Mouse (Mus musculus): ENCODE data around the gene Podxl. TPM values are rescaled to one million over a fixed set of nuclear protein-coding genes. Genes with fewer than 3 reads are reported as not detected.
"Not testable (repeated sequence)": the region's sequence is repeated elsewhere in the genome, so short reads cannot be mapped to it uniquely, and the experiment has no call there.

Podxl gene
- polyA plus RNA-seq, 1 experiment from 2014 or later: 16.3 TPM

DNA sequence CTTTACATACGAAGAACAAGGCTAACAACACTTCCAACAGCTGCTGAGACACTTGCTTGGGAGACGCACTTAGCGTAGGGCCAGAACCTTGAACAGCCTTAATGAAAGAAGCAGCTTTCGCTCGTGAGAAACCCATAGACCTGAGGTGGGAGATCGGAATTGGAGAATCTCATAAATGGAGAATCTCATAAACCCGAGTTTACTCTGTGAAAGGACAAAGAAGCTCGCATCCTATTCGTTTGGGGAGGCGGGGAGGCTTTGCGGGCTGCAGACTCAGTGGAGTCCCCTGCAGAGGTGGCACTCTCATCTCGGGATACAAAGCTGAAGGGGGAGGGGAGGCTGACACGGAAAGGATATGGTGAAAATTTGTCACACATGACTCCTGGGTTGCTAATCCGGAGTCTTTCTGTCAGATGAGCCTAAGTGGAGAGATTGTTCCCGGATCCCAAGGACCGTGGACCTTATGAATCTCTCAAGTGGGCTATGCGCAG is 1.2 kb upstream of the Podxl start:
- no peak for ATAC-seq (ENCODE audit: insufficient number of reproducible peaks, insufficient read depth, low FRiP score, low read depth)
- no peaks in the 10 kb centered on the region for H3K9me3 ChIP-seq (ENCODE audit: control insufficient read depth, low read length)
- peak overlapping the region; percentile 10 to 61 for H3K4me3 ChIP-seq (ENCODE audit: control insufficient read depth in 1 of 2, insufficient read depth in 1 of 2, low read depth in 1 of 2, low read length in 2 of 2)
- H3K27ac ChIP-seq (replicated peaks in 1 of 2; ENCODE audit: control insufficient read depth in 1 of 2, insufficient read depth in 1 of 2, low read depth in 2 of 2, low read length in 2 of 2): no peak overlapping the region
- H3K4me1 ChIP-seq (ENCODE audit: control insufficient read depth in 2 of 2, insufficient read depth in 2 of 2, low read length in 2 of 2): peaks cover 7 to 18% of the 10 kb centered on the region in 2 experiments; a peak in 1 of 4 replicates
- WGBS: 6% methylated on average over 17 of the region's 17 CpGs
- H3K4me2 ChIP-seq (ENCODE audit: low read length): peak overlapping the region; percentile 89
- no peaks in the 10 kb centered on the region for H3K27me3 ChIP-seq (ENCODE audit: control insufficient read depth, insufficient read depth, low read length)
- H3K36me3 ChIP-seq (ENCODE audit: control insufficient read depth, insufficient read depth, low read length): no peaks in the 10 kb centered on the region
- H3K9ac ChIP-seq (ENCODE audit: low read length): peak overlapping the region; percentile 27

DNA sequence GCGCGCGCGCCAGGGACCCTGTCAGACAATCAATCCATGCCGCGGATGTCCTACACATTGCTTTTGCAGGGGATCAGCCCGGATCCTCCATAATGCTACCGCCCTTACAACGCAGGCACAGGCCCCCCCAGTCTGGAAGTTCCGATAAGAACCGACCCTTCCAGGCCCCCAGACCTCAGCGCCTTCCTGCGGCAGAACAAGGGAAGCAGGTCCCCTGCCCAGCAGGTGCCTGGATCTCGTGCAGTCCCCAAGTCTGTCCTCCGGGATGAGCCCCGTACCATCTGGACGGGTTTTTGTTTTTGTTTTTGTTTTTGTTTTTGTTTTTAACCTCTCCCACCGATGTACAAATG is 376 bp upstream of the Podxl start:
- H3K4me3 ChIP-seq (ENCODE audit: control insufficient read depth in 1 of 2, insufficient read depth in 1 of 2, low read depth in 1 of 2, low read length in 2 of 2): peak overlapping the region; percentile 61 to 90
- peak overlapping the region; percentile 89 for H3K4me2 ChIP-seq (ENCODE audit: low read length)
- no peaks in the 10 kb centered on the region for H3K36me3 ChIP-seq (ENCODE audit: control insufficient read depth, insufficient read depth, low read length)
- WGBS: under 1% methylated on average over 18 of the region's 18 CpGs
- peak overlapping the region in 1 of 2 experiments; percentile 67; a peak in 2 of 4 replicates for H3K27ac ChIP-seq (replicated peaks in 1 of 2; ENCODE audit: control insufficient read depth in 1 of 2, insufficient read depth in 1 of 2, low read depth in 2 of 2, low read length in 2 of 2)
- H3K4me1 ChIP-seq (ENCODE audit: control insufficient read depth in 2 of 2, insufficient read depth in 2 of 2, low read length in 2 of 2): peaks cover 7 to 18% of the 10 kb centered on the region in 2 experiments; a peak in 2 of 4 replicates
- peak overlapping the region; percentile 76 for H3K9ac ChIP-seq (ENCODE audit: low read length)
- no peaks in the 10 kb centered on the region for H3K27me3 ChIP-seq (ENCODE audit: control insufficient read depth, insufficient read depth, low read length)
- no peaks in the 10 kb centered on the region for H3K9me3 ChIP-seq (ENCODE audit: control insufficient read depth, low read length)
- peak; percentile 17; the same call in 1 of the 2 replicates for ATAC-seq (ENCODE audit: insufficient number of reproducible peaks, insufficient read depth, low FRiP score, low read depth)

DNA sequence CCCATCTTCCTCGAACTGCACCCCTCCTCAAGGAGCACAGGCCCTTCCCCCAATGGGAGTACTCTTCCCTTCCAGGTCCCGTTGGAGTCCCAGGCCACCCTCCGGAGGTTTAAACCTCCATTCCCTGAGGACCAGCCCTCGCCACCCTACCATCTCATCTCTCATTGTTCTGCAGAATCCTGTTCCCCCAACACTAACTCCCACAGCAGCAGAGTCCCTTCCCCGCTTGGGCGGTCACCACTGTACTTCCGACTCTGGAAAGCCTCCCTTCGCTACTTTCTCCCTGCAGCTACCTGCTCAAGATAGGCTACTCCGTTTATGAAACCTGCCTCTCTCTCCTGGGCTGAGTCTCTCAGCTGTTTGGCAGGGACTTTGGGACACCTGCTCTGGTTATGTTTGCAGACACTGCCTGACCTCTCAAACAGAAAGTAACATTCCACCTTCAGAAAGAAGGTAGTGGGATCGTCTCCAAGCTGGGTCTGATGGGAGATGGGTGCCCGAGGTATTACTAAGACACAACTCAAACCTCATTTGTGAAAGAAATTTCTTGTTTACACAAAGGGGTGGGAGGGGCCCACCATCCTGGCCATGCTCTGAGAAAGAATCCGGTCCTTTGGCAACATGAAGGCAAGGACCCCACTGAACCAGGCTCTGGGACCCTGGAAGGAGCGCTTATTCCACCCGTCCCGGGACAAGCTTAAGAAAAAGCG is 1.3 kb downstream of the Podxl start:
- no peaks in the 10 kb centered on the region for H3K9me3 ChIP-seq (ENCODE audit: control insufficient read depth, low read length)
- H3K27ac ChIP-seq (replicated peaks in 1 of 2; ENCODE audit: control insufficient read depth in 1 of 2, insufficient read depth in 1 of 2, low read depth in 2 of 2, low read length in 2 of 2): 0 out of 4 replicates have a peak overlapping the region, but pooled peaks of 1 of the 2 experiments have one; percentile 59
- no peak for ATAC-seq (ENCODE audit: insufficient number of reproducible peaks, insufficient read depth, low FRiP score, low read depth)

DNA sequence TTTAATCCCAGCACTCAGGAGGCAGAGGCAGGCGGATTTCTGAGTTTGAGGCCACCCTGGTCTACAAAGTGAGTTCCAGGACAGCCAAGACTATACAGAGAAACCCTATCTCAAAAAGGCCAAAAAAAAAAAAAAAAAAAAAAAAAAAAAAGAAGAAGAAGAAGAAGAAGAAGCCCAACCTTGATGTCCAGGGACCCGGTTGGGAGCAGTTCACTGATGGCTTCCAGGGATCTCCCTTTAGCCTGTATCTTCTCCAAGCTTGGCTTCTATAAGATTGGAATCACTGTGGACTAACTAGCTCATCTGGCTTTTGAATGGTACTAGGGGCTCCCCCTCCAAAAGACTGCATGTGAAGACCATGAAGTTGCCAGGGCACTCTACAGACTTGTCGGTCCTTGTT is 1.8 kb downstream of the Podxl start:
- Histone ChIP-seq H3K9ac (ENCODE audit: low read length) (peak overlapping the region; percentile 76; the same call in 1 of the 2 replicates), H3K4me3 (ENCODE audit: control insufficient read depth in 1 of 2, insufficient read depth in 1 of 2, low read depth in 1 of 2, low read length in 2 of 2) (peak overlapping the region; percentile 61 to 90), H3K4me2 (ENCODE audit: low read length) (peak overlapping the region; percentile 89), H3K4me1 (ENCODE audit: control insufficient read depth in 2 of 2, insufficient read depth in 2 of 2, low read length in 2 of 2) (peaks cover 7 to 13% of the 10 kb centered on the region in 2 experiments; a peak in 2 of 4 replicates)
- WGBS: 41% methylated on average over 3 of the region's 3 CpGs
- H3K27ac ChIP-seq (replicated peaks in 1 of 2; ENCODE audit: control insufficient read depth in 1 of 2, insufficient read depth in 1 of 2, low read depth in 2 of 2, low read length in 2 of 2); H3K27me3 ChIP-seq (ENCODE audit: control insufficient read depth, insufficient read depth, low read length); ATAC-seq (ENCODE audit: insufficient number of reproducible peaks, insufficient read depth, low FRiP score, low read depth); H3K9me3 ChIP-seq (ENCODE audit: control insufficient read depth, low read length); H3K36me3 ChIP-seq (ENCODE audit: control insufficient read depth, insufficient read depth, low read length): not testable (repeated sequence)

More for the DNA sequence above, 1.3 kb downstream of the Podxl start:
- H3K36me3 ChIP-seq (ENCODE audit: control insufficient read depth, insufficient read depth, low read length): no peaks in the 10 kb centered on the region
- peak overlapping the region; percentile 76 for H3K9ac ChIP-seq (ENCODE audit: low read length)
- peak overlapping the region; percentile 89 for H3K4me2 ChIP-seq (ENCODE audit: low read length)
- peak overlapping the region; percentile 61 to 90 for H3K4me3 ChIP-seq (ENCODE audit: control insufficient read depth in 1 of 2, insufficient read depth in 1 of 2, low read depth in 1 of 2, low read length in 2 of 2)
- no peaks in the 10 kb centered on the region for H3K27me3 ChIP-seq (ENCODE audit: control insufficient read depth, insufficient read depth, low read length)
- 7% methylated on average over 16 of the region's 16 CpGs for whole genome bisulfite sequencing
- peaks cover 7 to 15% of the 10 kb centered on the region in 2 experiments; a peak in 2 of 4 replicates for H3K4me1 ChIP-seq (ENCODE audit: control insufficient read depth in 2 of 2, insufficient read depth in 2 of 2, low read length in 2 of 2)

DNA sequence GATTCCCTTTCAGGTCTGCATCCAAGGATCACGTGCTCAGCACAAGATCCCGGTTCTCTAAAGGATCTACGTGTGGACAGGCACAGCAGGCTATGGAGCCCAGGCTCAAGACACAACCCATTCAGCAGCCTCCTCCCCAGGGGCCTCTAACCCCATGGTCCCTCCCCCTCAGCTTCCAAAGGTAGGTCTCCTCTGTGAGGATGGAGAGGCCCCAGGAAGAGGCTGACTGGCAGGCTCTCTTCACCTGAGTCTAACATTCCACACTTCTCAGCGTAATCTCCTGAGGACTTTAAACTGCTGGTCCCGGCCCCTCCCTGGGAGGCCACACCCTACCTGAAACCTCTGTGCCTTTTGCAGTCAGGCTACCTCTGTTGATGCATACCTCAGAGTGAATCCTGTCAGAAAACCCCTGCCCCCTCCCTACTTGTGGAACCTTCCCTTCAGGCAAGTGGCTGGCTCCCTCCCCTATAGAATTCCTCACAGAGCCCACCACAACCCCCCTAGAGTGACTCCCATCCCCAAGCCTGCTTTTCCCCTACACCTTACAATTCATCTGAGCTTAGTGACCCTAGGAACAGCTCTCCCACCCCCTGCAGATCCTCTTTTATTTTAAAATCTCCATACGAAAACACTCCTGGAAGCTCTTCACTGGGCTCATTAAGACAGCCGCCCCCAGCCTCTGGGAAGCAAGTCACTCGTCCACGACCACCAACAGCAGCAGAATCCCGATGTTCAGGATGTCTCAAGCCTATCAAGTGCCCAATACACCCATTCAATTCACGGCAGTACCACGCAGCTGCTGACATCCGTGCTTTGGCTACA is 3.4 kb downstream of the Podxl start:
- peak overlapping the region; percentile 89 for H3K4me2 ChIP-seq (ENCODE audit: low read length)
- H3K9ac ChIP-seq (ENCODE audit: low read length): no peak overlapping the region
- 37% methylated on average over 13 of the region's 13 CpGs for WGBS
- no peak overlapping the region for H3K27ac ChIP-seq (replicated peaks in 1 of 2; ENCODE audit: control insufficient read depth in 1 of 2, insufficient read depth in 1 of 2, low read depth in 2 of 2, low read length in 2 of 2)
- no peaks in the 10 kb centered on the region for H3K9me3 ChIP-seq (ENCODE audit: control insufficient read depth, low read length)
- H3K27me3 ChIP-seq (ENCODE audit: control insufficient read depth, insufficient read depth, low read length): no peaks in the 10 kb centered on the region
- peaks cover 7 to 13% of the 10 kb centered on the region in 2 experiments; a peak in 2 of 4 replicates for H3K4me1 ChIP-seq (ENCODE audit: control insufficient read depth in 2 of 2, insufficient read depth in 2 of 2, low read length in 2 of 2)
- no peak for ATAC-seq (ENCODE audit: insufficient number of reproducible peaks, insufficient read depth, low FRiP score, low read depth)
- no peak overlapping the region for H3K4me3 ChIP-seq (ENCODE audit: control insufficient read depth in 1 of 2, insufficient read depth in 1 of 2, low read depth in 1 of 2, low read length in 2 of 2)
- H3K36me3 ChIP-seq (ENCODE audit: control insufficient read depth, insufficient read depth, low read length): no peaks in the 10 kb centered on the region

DNA sequence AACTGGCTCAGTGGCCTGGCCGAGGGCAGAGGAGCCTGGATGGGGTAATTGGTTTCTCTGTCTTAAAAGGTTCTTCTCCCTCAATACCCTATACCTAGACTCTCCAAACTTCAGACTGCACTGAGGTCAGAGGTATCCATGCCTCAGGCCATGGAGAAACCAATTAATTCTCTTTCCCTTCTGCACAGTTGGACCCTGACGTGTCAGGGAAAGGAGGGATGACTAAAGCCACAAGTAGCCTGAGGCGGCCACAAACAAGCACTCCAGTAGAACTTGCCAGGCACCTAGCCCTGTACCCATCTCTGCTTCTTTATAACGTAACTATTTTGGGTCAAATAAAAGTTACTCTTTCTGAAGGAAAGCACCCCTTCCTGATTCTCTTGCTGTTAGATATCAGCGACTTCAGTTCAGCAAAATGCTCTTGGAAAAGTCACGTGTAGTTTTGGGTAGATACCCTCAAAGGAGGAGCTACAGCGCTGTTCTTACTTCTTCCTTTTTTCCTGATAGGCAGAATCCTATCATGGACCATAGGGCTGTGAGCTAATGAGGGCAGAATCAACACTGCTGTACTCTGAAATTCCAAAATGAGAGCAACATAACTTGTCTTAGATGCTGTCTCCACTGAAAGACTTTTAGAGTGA is 7.2 kb downstream of the Podxl start:
- ATAC-seq (ENCODE audit: insufficient number of reproducible peaks, insufficient read depth, low FRiP score, low read depth): no peak
- no peak overlapping the region for H3K4me2 ChIP-seq (ENCODE audit: low read length)
- no peak overlapping the region for H3K4me3 ChIP-seq (ENCODE audit: control insufficient read depth in 1 of 2, insufficient read depth in 1 of 2, low read depth in 1 of 2, low read length in 2 of 2)
- no peaks in the 10 kb centered on the region for H3K27me3 ChIP-seq (ENCODE audit: control insufficient read depth, insufficient read depth, low read length)
- no peaks in the 10 kb centered on the region; a peak in 1 of 4 replicates for H3K4me1 ChIP-seq (ENCODE audit: control insufficient read depth in 2 of 2, insufficient read depth in 2 of 2, low read length in 2 of 2)
- no peak overlapping the region for H3K9ac ChIP-seq (ENCODE audit: low read length)
- no peaks in the 10 kb centered on the region for H3K9me3 ChIP-seq (ENCODE audit: control insufficient read depth, low read length)
- no peak overlapping the region for H3K27ac ChIP-seq (replicated peaks in 1 of 2; ENCODE audit: control insufficient read depth in 1 of 2, insufficient read depth in 1 of 2, low read depth in 2 of 2, low read length in 2 of 2)
- 90% methylated on average over 7 of the region's 7 CpGs for WGBS
- no peaks in the 10 kb centered on the region for H3K36me3 ChIP-seq (ENCODE audit: control insufficient read depth, insufficient read depth, low read length)

DNA sequence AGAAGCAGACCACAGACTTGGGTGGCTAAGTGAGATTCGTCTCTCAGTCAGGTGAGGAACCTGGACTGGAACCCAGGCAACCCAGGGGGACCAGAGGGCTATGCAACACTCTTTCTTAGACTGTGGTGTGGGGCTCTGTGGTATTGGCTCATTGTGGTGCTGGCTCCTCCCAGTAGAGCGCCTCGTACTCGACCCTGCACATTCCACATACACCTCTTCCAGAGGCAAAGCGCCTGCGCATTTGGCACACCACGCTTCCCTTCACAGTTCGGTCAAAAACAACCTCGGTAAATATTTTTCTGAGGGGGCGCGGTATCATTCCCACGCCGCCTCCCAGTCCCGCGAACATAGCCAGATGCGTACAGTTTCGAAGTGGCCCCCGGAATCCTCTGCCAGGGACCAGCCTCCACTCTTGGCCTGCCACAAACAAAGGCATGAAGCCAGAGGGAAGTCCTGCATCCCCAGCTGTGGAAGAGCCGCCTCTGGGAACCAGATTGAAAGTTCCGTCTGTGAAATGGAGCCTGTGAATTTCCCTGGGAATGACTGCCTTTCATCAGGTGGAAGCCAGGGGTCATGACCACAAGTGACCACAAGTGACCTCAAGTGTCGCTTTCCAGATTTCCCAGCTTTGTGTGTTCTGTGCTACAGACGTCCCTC is 12.8 kb downstream of the Podxl start:
- WGBS: 70% methylated on average over 22 of the region's 22 CpGs
- Histone ChIP-seq H3K4me1 (ENCODE audit: control insufficient read depth in 2 of 2, insufficient read depth in 2 of 2, low read length in 2 of 2) (peaks cover 17 to 30% of the 10 kb centered on the region in 2 experiments), H3K27me3 (ENCODE audit: control insufficient read depth, insufficient read depth, low read length) (no peaks in the 10 kb centered on the region), H3K36me3 (ENCODE audit: control insufficient read depth, insufficient read depth, low read length) (no peaks in the 10 kb centered on the region), H3K4me3 (ENCODE audit: control insufficient read depth in 1 of 2, insufficient read depth in 1 of 2, low read depth in 1 of 2, low read length in 2 of 2) (no peak overlapping the region), H3K4me2 (ENCODE audit: low read length) (no peak overlapping the region), H3K27ac (replicated peaks in 1 of 2; ENCODE audit: control insufficient read depth in 1 of 2, insufficient read depth in 1 of 2, low read depth in 2 of 2, low read length in 2 of 2) (no peak overlapping the region), H3K9me3 (ENCODE audit: control insufficient read depth, low read length) (no peaks in the 10 kb centered on the region), H3K9ac (ENCODE audit: low read length) (no peak overlapping the region)
- no peak for ATAC-seq (ENCODE audit: insufficient number of reproducible peaks, insufficient read depth, low FRiP score, low read depth)

Measured in heart, embryonic 14.5 days (tissue).